Mouse (Mus musculus) adrenal gland, adult (tissue): ENCODE measurements around the gene Rom1.

Experiments used
- DNase-seq, 2 experiments: peaks; one replicate each; pipeline ENCODE4 v3.0.0; 2022 to 2023; ENCODE audit warnings: low spot score in 1 of 2; ENCODE audit not compliant: inconsistent age in 2 of 2

Rom1 gene

GRCm38 (mm10) chr19:8898576-8898975 is 30.6 kb downstream of the Rom1 start:
- no peak for DNase-seq

GRCm38 (mm10) chr19:8897865-8898495 is 31.2 kb downstream of the Rom1 start, which contains the start of gene Ganab:
Ganab (plus strand) TSS chr19:8898071.
- peak; percentile 97 to 98 for DNase-seq

- DNase-seq, result peak in 1 of 2 experiments; percentile 73
Observed at GRCm38 (mm10) chr19:8897211-8897864, 31.8 kb downstream of the Rom1 start.

- peak in 1 of 2 experiments; percentile 20 for DNase-seq
Observed at GRCm38 (mm10) chr19:8896231-8896630, 32.9 kb downstream of the Rom1 start.

- DNase-seq, result no peak
Observed at GRCm38 (mm10) chr19:8895397-8895960, 33.7 kb downstream of the Rom1 start.

GRCm38 (mm10) chr19:8892829-8893766 is 36.1 kb downstream of the Rom1 start, which contains the start of gene Ints5:
Ints5 (plus strand) TSS chr19:8893005.
- DNase-seq, result peak; percentile 86 to 96

GRCm38 (mm10) chr19:8888511-8889385 is 40.4 kb downstream of the Rom1 start, which contains the start of the genes 1810009A15Rik and Gm49416:
1810009A15Rik (plus strand) TSS chr19:8888853.
Gm49416 (plus strand) TSS chr19:8888926.
- peak; percentile 95 to 98 for DNase-seq

GRCm38 (mm10) chr19:8887585-8888463 is 41.3 kb downstream of the Rom1 start:
- peak in 1 of 2 experiments; percentile 63 for DNase-seq

GRCm38 (mm10) chr19:8886916-8887584 is 42.1 kb downstream of the Rom1 start:
- DNase-seq, result no peak

- no peak for DNase-seq
Observed at GRCm38 (mm10) chr19:8883616-8884015, 45.5 kb downstream of the Rom1 start, which contains the start of the genes Lbhd1 and Gm49403. Lbhd1 (plus strand) TSS chr19:8883732. Gm49403 (plus strand) TSS chr19:8883930.

GRCm38 (mm10) chr19:8881034-8881392 is 48.1 kb downstream of the Rom1 start:
- no peak for DNase-seq

GRCm38 (mm10) chr19:8880311-8881033 is 48.7 kb downstream of the Rom1 start, which contains the start of gene Uqcc3:
Uqcc3 (minus strand) TSS chr19:8880923.
- DNase-seq, result peak; percentile 93 to 97
